Mouse (Mus musculus) embryonic facial prominence, embryonic 15.5 days (tissue): Measurements from ENCODE around the gene Dtx3l. TPM values are rescaled to one million over a fixed set of nuclear protein-coding genes. Genes with fewer than 3 reads are reported as not detected.
"Not testable (repeated sequence)": the region's sequence is repeated elsewhere in the genome, so short reads cannot be mapped to it uniquely, and the experiment has no call there.

ENCODE experiments used
- ATAC-seq: fragments of 200-750 bp; cut with Nextera tagmentation; 2 replicates; pipeline ENCODE4 v1.8.0; 2017; ENCODE audit warnings: low read depth, moderate TSS enrichment; ENCODE audit not compliant: insufficient number of reproducible peaks, low FRiP score, low TSS enrichment
- H3K27ac ChIP-seq: fragments of 300-500 bp; sonication (generic); replicated peaks from 2 replicates; pipeline ENCODE4 v1.5.1; 2015; ENCODE audit warnings: mild to moderate bottlenecking, inconsistent platforms
- H3K27me3 ChIP-seq: fragments of 300-500 bp; sonication (generic); 2 replicates; pipeline ENCODE4 v1.6.1; 2015; ENCODE audit warnings: inconsistent platforms
- H3K36me3 ChIP-seq: fragments of 300-500 bp; sonication (generic); 2 replicates; pipeline ENCODE4 v1.6.1; 2015; ENCODE audit warnings: mild to moderate bottlenecking, inconsistent platforms
- H3K4me1 ChIP-seq: fragments of 300-500 bp; sonication (generic); 2 replicates; pipeline ENCODE4 v1.6.1; 2015; ENCODE audit warnings: inconsistent platforms
- H3K4me2 ChIP-seq: fragments of 300-500 bp; sonication (generic); replicated peaks from 2 replicates; pipeline ENCODE4 v1.6.1; 2015; ENCODE audit warnings: mild to moderate bottlenecking, inconsistent platforms
- H3K4me3 ChIP-seq: fragments of 300-500 bp; sonication (generic); replicated peaks from 2 replicates; pipeline ENCODE4 v1.5.1; 2015; ENCODE audit warnings: mild to moderate bottlenecking, inconsistent platforms
- H3K9ac ChIP-seq: fragments of 300-500 bp; sonication (generic); 2 replicates; pipeline ENCODE4 v1.6.1; 2015; ENCODE audit warnings: inconsistent platforms
- H3K9me3 ChIP-seq: fragments of 300-500 bp; sonication (generic); replicated peaks from 2 replicates; pipeline ENCODE4 v1.6.1; 2016; ENCODE audit warnings: inconsistent platforms
- WGBS: fragments of 180-500 bp; shearing (Covaris S2); methylation state at CpG from one replicate; pipeline ENCODE4 v1.1.7; 2015; 5-methylcytosine and 5-hydroxymethylcytosine counted together
- polyA plus RNA-seq: library from polyadenylated mRNA; unstranded; fragments of >200 nt; fragmentation: Nextera tagmentation; extraction: Ambion mirVana; gene quantifications from 2 replicates; pipeline ENCODE4 v1.2.1, GENCODE M21; 2015

Dtx3l gene
- polyA plus RNA-seq, 1 experiment from 2014 or later: 3.8 TPM

GRCm38 (mm10) chr16:35905819-35906485, 33.0 kb downstream of the Dtx3l start:
- Histone ChIP-seq H3K27me3 (no peaks in the 10 kb centered on the region), H3K4me3 (no peak overlapping the region), H3K4me1 (no peaks in the 10 kb centered on the region), H3K27ac (no peak overlapping the region), H3K9ac (no peak overlapping the region), H3K36me3 (no peaks in the 10 kb centered on the region), H3K9me3 (no peaks in the 10 kb centered on the region), H3K4me2 (no peak overlapping the region)
- no peak for ATAC-seq
- 72% methylated on average over 6 of the region's 6 CpGs for WGBS

GRCm38 (mm10) chr16:35905355-35905754, 33.6 kb downstream of the Dtx3l start:
- ATAC-seq: no peak

GRCm38 (mm10) chr16:35904121-35904736, 34.7 kb downstream of the Dtx3l start:
- no peak overlapping the region for H3K27ac ChIP-seq
- WGBS: 69% methylated on average over 4 of the region's 4 CpGs
- H3K4me2 ChIP-seq: no peak overlapping the region
- ATAC-seq: no peak
- H3K36me3 ChIP-seq: no peaks in the 10 kb centered on the region
- no peak overlapping the region for H3K9ac ChIP-seq
- H3K27me3 ChIP-seq: no peaks in the 10 kb centered on the region
- H3K4me1 ChIP-seq: no peaks in the 10 kb centered on the region
- H3K4me3 ChIP-seq: no peak overlapping the region
- no peaks in the 10 kb centered on the region for H3K9me3 ChIP-seq

More at GRCm38 (mm10) chr16:35905355-35905754, 33.6 kb downstream of the Dtx3l start:
- Histone ChIP-seq H3K9me3 (no peaks in the 10 kb centered on the region), H3K36me3 (no peaks in the 10 kb centered on the region), H3K27me3 (no peaks in the 10 kb centered on the region), H3K4me2 (no peak overlapping the region), H3K4me1 (no peaks in the 10 kb centered on the region), H3K27ac (no peak overlapping the region), H3K9ac (no peak overlapping the region), H3K4me3 (no peak overlapping the region)
- whole genome bisulfite sequencing: 64% methylated on average over 3 of the region's 3 CpGs

GRCm38 (mm10) chr16:35903014-35903640, 35.8 kb downstream of the Dtx3l start:
- H3K36me3 ChIP-seq: no peaks in the 10 kb centered on the region
- no peak overlapping the region for H3K9ac ChIP-seq
- no peaks in the 10 kb centered on the region for H3K27me3 ChIP-seq
- no peak overlapping the region for H3K27ac ChIP-seq
- no peak overlapping the region for H3K4me2 ChIP-seq
- H3K4me3 ChIP-seq: no peak overlapping the region
- no peaks in the 10 kb centered on the region for H3K4me1 ChIP-seq
- WGBS: 86% methylated on average over 6 of the region's 6 CpGs
- no peak for ATAC-seq
- no peaks in the 10 kb centered on the region for H3K9me3 ChIP-seq

DNA sequence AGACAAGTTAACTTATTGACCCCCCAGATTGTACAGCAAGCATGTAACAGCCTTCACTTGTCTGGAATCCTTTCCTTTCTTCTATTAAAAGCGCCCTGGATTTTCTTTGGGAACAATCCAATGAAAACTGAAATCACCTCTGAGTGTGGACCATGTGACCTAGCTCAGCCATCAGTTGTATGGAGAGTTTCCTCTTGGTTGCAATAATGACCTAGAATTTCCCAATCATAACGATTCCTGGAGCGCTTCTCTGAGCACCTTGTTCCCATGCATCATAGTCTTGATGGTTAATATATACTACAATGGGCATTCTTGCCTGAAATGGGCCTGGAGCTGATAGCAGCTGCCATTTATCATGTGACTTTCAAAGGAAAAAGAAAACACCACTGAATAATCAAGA, 38.4 kb downstream of the Dtx3l start:
- Histone ChIP-seq H3K9me3 (no peaks in the 10 kb centered on the region), H3K9ac (no peak overlapping the region), H3K27ac (no peak overlapping the region), H3K4me1 (no peaks in the 10 kb centered on the region), H3K4me3 (no peak overlapping the region), H3K36me3 (no peaks in the 10 kb centered on the region), H3K27me3 (no peaks in the 10 kb centered on the region), H3K4me2 (no peak overlapping the region)
- ATAC-seq: no peak
- whole genome bisulfite sequencing: 90% methylated on average over 3 of the region's 3 CpGs

DNA sequence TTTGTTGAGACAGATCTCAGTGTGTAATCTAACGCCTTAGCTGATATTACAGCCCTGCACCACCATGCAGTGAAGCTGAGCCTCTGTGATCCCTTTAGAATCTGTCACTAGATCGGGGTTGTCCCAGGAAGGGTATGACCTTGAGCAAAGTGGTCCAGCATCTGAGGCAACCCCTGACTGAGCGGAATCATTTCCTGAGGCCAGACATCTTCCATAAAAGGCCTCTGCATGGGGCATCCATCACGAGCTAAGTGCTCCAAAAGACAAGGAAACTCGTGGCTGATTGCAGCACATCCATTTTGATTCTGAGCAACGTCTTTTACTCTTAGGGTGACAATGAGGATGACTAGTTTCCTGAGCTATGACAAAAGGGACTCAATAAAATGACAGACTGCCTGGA, 44.0 kb downstream of the Dtx3l start:
- WGBS: 72% methylated on average over 6 of the region's 6 CpGs
- H3K9me3 ChIP-seq: no peaks in the 10 kb centered on the region
- H3K9ac ChIP-seq: no peak overlapping the region

DNA sequence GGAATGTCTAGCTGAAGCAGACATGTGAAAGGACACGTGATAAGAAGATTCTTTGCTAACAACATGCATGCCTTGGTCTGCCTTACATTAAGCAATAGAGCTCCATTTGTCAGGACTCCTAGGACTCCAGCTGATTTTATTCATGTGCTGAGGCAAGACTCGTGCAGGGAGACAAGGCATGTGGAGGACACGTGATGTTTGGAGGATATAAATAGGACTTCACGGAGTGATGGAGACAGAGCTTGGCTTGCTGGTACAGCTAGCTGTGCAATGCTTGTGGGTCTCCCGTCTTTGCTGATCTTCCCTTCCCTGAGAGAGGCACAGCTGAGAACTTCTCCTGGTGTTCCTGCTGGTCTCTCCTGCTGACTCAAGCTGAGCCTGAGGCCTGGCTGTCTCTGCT, 47.3 kb downstream of the Dtx3l start:
- not testable (repeated sequence) for H3K4me1 ChIP-seq, H3K4me3 ChIP-seq, H3K36me3 ChIP-seq, H3K4me2 ChIP-seq, H3K9ac ChIP-seq, ATAC-seq, H3K9me3 ChIP-seq, H3K27ac ChIP-seq, H3K27me3 ChIP-seq
- 64% methylated on average over 5 of the region's 5 CpGs for WGBS

More for the DNA sequence above, 44.0 kb downstream of the Dtx3l start:
- Histone ChIP-seq H3K27ac (no peak overlapping the region), H3K4me2 (no peak overlapping the region), H3K4me1 (no peaks in the 10 kb centered on the region), H3K4me3 (no peak overlapping the region), H3K36me3 (no peaks in the 10 kb centered on the region), H3K27me3 (no peaks in the 10 kb centered on the region)
- ATAC-seq: no peak

GRCm38 (mm10) chr16:35890645-35891044, 48.3 kb downstream of the Dtx3l start:
- Histone ChIP-seq H3K27ac (no peak overlapping the region), H3K4me2 (no peak overlapping the region), H3K36me3 (no peaks in the 10 kb centered on the region), H3K9me3 (no peaks in the 10 kb centered on the region), H3K4me3 (no peak overlapping the region), H3K9ac (no peak overlapping the region), H3K4me1 (no peaks in the 10 kb centered on the region), H3K27me3 (no peaks in the 10 kb centered on the region)
- WGBS: 72% methylated on average over 3 of the region's 3 CpGs
- no peak for ATAC-seq

DNA sequence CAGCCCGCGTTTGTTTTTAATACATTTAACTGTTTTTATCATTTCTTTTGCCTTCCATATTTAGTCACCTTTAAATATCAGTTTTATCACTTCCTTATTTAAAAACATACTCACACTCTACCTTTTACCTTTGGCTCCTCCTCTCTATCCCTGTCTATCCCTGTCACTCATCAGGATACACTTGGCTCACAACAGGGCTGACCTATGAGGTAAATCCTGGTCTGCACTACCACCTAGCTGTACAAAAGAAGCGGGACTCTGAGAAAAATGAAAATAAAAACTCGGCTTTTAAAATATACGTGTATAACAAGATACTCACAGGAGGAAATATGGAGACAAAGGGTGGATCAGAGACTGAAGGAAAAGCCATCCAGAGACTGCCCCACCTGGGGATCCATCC, 50.0 kb downstream of the Dtx3l start:
- Histone ChIP-seq H3K4me1 (no peaks in the 10 kb centered on the region), H3K4me2 (no peak overlapping the region), H3K36me3 (no peaks in the 10 kb centered on the region), H3K9ac (no peak overlapping the region), H3K9me3 (no peaks in the 10 kb centered on the region), H3K27me3 (no peaks in the 10 kb centered on the region), H3K4me3 (no peak overlapping the region), H3K27ac (no peak overlapping the region)
- ATAC-seq: no peak
- 89% methylated on average over 5 of the region's 5 CpGs for WGBS

DNA sequence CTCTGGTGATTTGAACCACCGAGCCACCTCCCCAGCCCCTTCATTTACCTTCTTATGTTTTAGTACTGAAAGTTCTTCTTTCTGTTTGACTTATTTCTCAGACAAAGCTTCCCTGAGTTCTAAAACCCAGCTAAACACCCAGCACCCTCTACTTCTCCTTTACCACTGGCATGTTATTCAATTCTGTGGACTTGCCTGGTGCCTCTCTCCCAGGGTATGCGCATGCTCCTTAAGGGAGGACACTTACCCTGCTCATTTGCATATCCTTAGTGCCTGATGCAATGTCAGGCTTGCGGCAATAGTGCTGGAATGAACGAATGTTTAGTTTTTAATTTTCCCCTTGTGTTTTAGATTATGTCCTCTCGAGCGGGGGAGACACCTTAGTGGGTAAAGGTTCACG, 50.8 kb downstream of the Dtx3l start:
- Histone ChIP-seq H3K27me3 (no peaks in the 10 kb centered on the region), H3K4me1 (no peaks in the 10 kb centered on the region), H3K4me3 (no peak overlapping the region), H3K9me3 (no peaks in the 10 kb centered on the region), H3K9ac (no peak overlapping the region), H3K27ac (no peak overlapping the region), H3K4me2 (no peak overlapping the region), H3K36me3 (no peaks in the 10 kb centered on the region)
- no peak for ATAC-seq
- 64% methylated on average over 7 of the region's 7 CpGs for WGBS
